Mouse (Mus musculus) cerebellum, adult 11 months (tissue): ENCODE measurements around the gene Btf3.
A peak's percentile ranks its signal among the peaks of the same experiment; 100 is the strongest.

ENCODE experiments used
- DNase-seq: peaks from one replicate; pipeline ENCODE4 v3.0.0; 2022

Btf3 gene

GRCm38 (mm10) chr13:98316480-98317245 is at the start of gene Btf3:
Gene Btf3, minus strand, starts transcription at chr13:98317006.
- peak; percentile 92 for DNase-seq

GRCm38 (mm10) chr13:98365766-98366421 is 49.1 kb upstream of the Btf3 start:
- DNase-seq, result no peak

- DNase-seq, result no peak
Measured at GRCm38 (mm10) chr13:98365081-98365480, 48.3 kb upstream of the Btf3 start.

GRCm38 (mm10) chr13:98363046-98363445 is 46.2 kb upstream of the Btf3 start:
- DNase-seq, result no peak

- no peak for DNase-seq
Measured at GRCm38 (mm10) chr13:98361161-98361560, 44.4 kb upstream of the Btf3 start.

GRCm38 (mm10) chr13:98360391-98360790 is 43.6 kb upstream of the Btf3 start:
- no peak for DNase-seq

- DNase-seq, result no peak
Measured at GRCm38 (mm10) chr13:98359337-98359736, 42.5 kb upstream of the Btf3 start.

GRCm38 (mm10) chr13:98358424-98359181 is 41.8 kb upstream of the Btf3 start:
- DNase-seq, result no peak

GRCm38 (mm10) chr13:98357433-98358423 is 40.9 kb upstream of the Btf3 start:
- DNase-seq, result no peak

GRCm38 (mm10) chr13:98356973-98357425 is 40.2 kb upstream of the Btf3 start:
- no peak for DNase-seq

GRCm38 (mm10) chr13:98356176-98356972 is 39.6 kb upstream of the Btf3 start:
- no peak for DNase-seq

GRCm38 (mm10) chr13:98355559-98356111 is 38.8 kb upstream of the Btf3 start:
- no peak for DNase-seq

- no peak for DNase-seq
Measured at GRCm38 (mm10) chr13:98354871-98355558, 38.2 kb upstream of the Btf3 start.

- DNase-seq, result no peak
Measured at GRCm38 (mm10) chr13:98354090-98354801, 37.4 kb upstream of the Btf3 start, which contains the start of gene Foxd1. Gene Foxd1, plus strand, starts transcription at chr13:98354242.

- DNase-seq, result no peak
Measured at GRCm38 (mm10) chr13:98353709-98354089, 36.9 kb upstream of the Btf3 start.

- DNase-seq, result no peak
Measured at GRCm38 (mm10) chr13:98352381-98352975, 35.7 kb upstream of the Btf3 start.

GRCm38 (mm10) chr13:98351527-98351926 is 34.7 kb upstream of the Btf3 start:
- DNase-seq, result no peak

- no peak for DNase-seq
Measured at GRCm38 (mm10) chr13:98349491-98349890, 32.7 kb upstream of the Btf3 start.

GRCm38 (mm10) chr13:98340506-98340905 is 23.7 kb upstream of the Btf3 start:
- no peak for DNase-seq
